Mouse (Mus musculus) heart, postnatal 0 days (tissue): ENCODE data around the gene Bglap. TPM values are rescaled to one million over a fixed set of nuclear protein-coding genes. Genes with fewer than 3 reads are reported as not detected.

Experiments used
- ATAC-seq: fragments of 200-750 bp; cut with Nextera tagmentation; 2 replicates; pipeline ENCODE4 v1.8.0; 2017; ENCODE audit warnings: low read depth, moderate number of reproducible peaks, moderate library complexity; ENCODE audit not compliant: insufficient read depth
- DNase-seq: peaks from one replicate; pipeline ENCODE4 v3.0.0-alpha.2; 2016; ENCODE audit warnings: low spot score
- H3K27ac ChIP-seq: fragments of 300-500 bp; sonication (generic); 2 replicates; pipeline ENCODE4 v1.5.1; 2014; ENCODE audit warnings: low read depth, mild to moderate bottlenecking
- H3K27me3 ChIP-seq: fragments of 300-500 bp; sonication (generic); 2 replicates; pipeline ENCODE4 v1.6.1; 2014; ENCODE audit warnings: low read length, mixed read lengths; ENCODE audit not compliant: control insufficient read depth, insufficient read depth
- H3K36me3 ChIP-seq: fragments of 300-500 bp; sonication (generic); replicated peaks from 2 replicates; pipeline ENCODE4 v1.6.1; 2014; ENCODE audit warnings: low read length, mixed read lengths; ENCODE audit not compliant: control insufficient read depth, insufficient read depth
- H3K4me1 ChIP-seq: fragments of 300-500 bp; sonication (generic); 2 replicates; pipeline ENCODE4 v1.6.1; 2014; ENCODE audit warnings: antibody characterized with exemption; ENCODE audit not compliant: control insufficient read depth, insufficient read depth
- H3K4me2 ChIP-seq: fragments of 300-500 bp; sonication (generic); 2 replicates; pipeline ENCODE4 v1.6.1; 2014; ENCODE audit warnings: low read depth, mild to moderate bottlenecking, low read length, moderate library complexity
- H3K4me3 ChIP-seq: fragments of 300-500 bp; sonication (generic); 2 replicates; pipeline ENCODE4 v1.5.1; 2014; ENCODE audit warnings: low read depth, low read length
- H3K9ac ChIP-seq: fragments of 300-500 bp; sonication (generic); replicated peaks from 2 replicates; pipeline ENCODE4 v1.6.1; 2014; ENCODE audit warnings: low read depth, low read length, mixed read lengths
- H3K9me3 ChIP-seq: fragments of 300-500 bp; sonication (generic); replicated peaks from 2 replicates; pipeline ENCODE4 v1.6.1; 2016; ENCODE audit warnings: low read length; ENCODE audit not compliant: control insufficient read depth
- CTCF ChIP-seq: IDR thresholded peaks from 2 replicates; pipeline ENCODE4 v1.5.1; 2016; ENCODE audit warnings: antibody characterized with exemption, control low read depth, low read depth
- EP300 ChIP-seq: IDR thresholded peaks from 2 replicates; pipeline ENCODE4 v1.6.1; 2016; ENCODE audit warnings: antibody characterized with exemption, low read depth
- WGBS: fragments of 180-500 bp; shearing (Covaris S2); extraction: QIAGEN DNeasy Blood & Tissue Kit; methylation state at CpG from one replicate; pipeline ENCODE4 v1.1.7; 2014; 5-methylcytosine and 5-hydroxymethylcytosine counted together
- polyA plus RNA-seq: library from polyadenylated mRNA; unstranded; fragments of >200 nt; fragmentation: Nextera tagmentation; extraction: Ambion mirVana; gene quantifications from 2 replicates; pipeline ENCODE4 v1.2.1, GENCODE M21; 2015
- total RNA-seq: library from RNA; depleted of rRNA; stranded (reverse); fragments of >200 nt; gene quantifications from 2 replicates; pipeline ENCODE4 v1.2.3, GENCODE M21; 2014; ENCODE audit warnings: low replicate concordance

Gene Bglap
- total and polyA plus RNA-seq, 2 experiments from 2014 or later: not detected

DNA sequence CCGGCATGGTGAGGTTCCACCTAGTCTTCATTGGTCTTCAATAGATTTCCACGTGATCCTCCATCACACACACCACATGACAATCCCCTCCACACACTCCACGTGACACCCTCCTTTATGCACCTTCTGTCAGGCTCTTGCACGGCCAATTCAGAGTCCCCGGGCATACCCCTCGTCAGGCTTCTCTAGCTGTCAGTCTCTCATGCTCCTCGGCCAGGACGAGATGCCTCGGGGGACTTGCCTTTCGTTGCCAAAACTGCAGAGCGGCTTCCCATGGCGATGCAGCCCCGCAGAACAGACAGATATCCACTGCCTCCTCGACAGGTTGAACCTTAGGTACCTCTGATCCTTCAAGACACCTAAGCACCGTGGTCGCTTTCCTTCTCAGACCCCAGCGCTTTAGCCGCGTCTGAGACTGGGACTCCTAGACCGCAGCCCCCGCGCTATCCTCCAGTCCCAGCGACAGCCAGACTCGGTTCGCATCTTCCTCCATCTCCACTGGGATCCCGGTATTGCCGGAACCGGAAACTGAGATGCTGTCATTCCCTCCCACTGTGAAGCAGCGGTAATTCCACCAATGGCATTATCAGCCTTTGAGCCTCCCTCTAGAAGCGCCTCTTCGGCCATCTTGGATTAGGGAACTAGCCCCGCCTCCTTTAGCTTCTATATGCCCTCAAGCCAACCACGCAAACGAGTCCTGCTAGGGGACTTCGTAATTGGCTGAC lies 40.5 kb upstream of the Bglap start, which contains the start of gene Slc25a44:
Slc25a44 (minus strand) TSS at position 535 of the 725 bp plus-strand sequence.
- peaks cover 14% of the 10 kb centered on the region for H3K4me1 ChIP-seq
- H3K4me3 ChIP-seq: peak within 1 kb of the TSS; percentile 78
- no peaks in the 10 kb centered on the region for H3K9me3 ChIP-seq
- H3K36me3 ChIP-seq: peaks cover 18% of the 10 kb centered on the region
- peak within 1 kb of the TSS; percentile 40 for H3K27ac ChIP-seq
- DNase-seq (peak; percentile 99), ATAC-seq (peak; percentile 99)
- no peaks in the 10 kb centered on the region for H3K27me3 ChIP-seq
- under 1% methylated on average over 35 of the region's 35 CpGs for WGBS
- H3K4me2 ChIP-seq: peak within 1 kb of the TSS; percentile 91
- TF ChIP-seq EP300: 0 out of 2 replicates have a peak, but pooled peaks have one; percentile 4
- no peak for TF ChIP-seq CTCF
- H3K9ac ChIP-seq: peak within 1 kb of the TSS; percentile 74

DNA sequence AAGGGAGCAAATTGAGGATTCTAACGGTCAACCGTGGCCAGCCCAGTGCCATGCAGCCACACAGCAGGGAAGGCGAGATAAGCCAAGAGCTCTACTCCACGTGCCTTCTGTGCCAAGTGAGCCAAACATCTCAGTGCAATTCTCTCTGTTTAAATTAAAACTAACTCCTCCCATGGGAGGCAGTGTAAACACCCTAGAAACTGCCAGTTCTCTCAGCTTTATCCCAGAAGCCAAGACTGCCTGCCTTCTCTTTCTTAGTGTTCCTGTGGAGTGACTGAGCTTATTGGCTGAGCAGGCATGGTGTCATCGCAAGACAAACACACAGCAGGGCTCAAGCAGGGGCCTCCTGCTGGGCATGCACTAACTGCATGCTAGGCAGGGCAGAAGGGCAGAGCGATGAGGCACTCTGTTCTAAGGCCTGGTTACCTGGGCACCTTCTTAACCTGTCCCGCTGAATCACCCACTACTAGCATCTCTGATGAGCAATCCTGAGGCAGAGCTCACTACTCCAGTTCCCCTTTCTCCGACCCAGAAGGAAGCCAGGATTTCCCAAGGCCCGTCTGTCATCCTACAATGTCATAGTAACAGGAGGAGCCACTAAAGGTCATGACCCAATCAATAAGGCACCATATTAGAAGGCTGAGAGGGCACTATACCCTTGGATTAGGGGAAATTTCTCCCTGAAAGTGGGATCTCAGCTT lies 37.9 kb upstream of the Bglap start:
- no peak for ATAC-seq
- Histone ChIP-seq H3K4me2 (no peak overlapping the region), H3K36me3 (peaks cover 42% of the 10 kb centered on the region), H3K4me1 (peaks cover 14% of the 10 kb centered on the region), H3K27me3 (no peaks in the 10 kb centered on the region), H3K9me3 (no peaks in the 10 kb centered on the region), H3K4me3 (no peak overlapping the region), H3K9ac (no peak overlapping the region), H3K27ac (no peak overlapping the region)
- no peak for TF ChIP-seq CTCF
- TF ChIP-seq EP300: no peak
- 38% methylated on average over 9 of the region's 9 CpGs for WGBS
- no peak for DNase-seq

DNA sequence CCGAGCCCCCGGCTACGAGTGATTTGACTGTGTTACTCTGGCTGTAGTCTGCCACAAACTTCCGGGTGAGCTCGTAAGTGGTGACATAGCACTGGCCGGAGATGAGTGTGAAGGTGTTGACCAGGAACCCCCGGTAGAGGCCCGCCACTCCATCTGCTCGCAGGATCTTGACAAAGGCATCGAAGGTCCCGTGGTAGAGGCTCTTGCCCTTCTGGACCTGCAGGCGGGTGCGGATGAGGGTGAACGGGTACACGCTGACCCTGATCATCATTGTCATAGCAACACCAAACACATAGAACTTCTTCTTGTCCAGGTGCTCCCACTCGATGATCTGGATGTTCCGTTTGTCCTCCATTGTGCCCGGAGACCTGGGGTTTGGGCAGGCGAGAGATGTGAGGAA lies 36.5 kb upstream of the Bglap start:
- peaks cover 55% of the 10 kb centered on the region for H3K36me3 ChIP-seq
- H3K4me2 ChIP-seq: no peak overlapping the region
- DNase-seq (no peak), ATAC-seq (no peak)
- no peaks in the 10 kb centered on the region for H3K27me3 ChIP-seq
- H3K4me1 ChIP-seq: peaks cover 14% of the 10 kb centered on the region
- 92% methylated on average over 19 of the region's 19 CpGs for WGBS
- no peak overlapping the region for H3K27ac ChIP-seq
- no peak for TF ChIP-seq CTCF
- TF ChIP-seq EP300: no peak
- no peaks in the 10 kb centered on the region for H3K9me3 ChIP-seq
- H3K9ac ChIP-seq: no peak overlapping the region
- H3K4me3 ChIP-seq: no peak overlapping the region

DNA sequence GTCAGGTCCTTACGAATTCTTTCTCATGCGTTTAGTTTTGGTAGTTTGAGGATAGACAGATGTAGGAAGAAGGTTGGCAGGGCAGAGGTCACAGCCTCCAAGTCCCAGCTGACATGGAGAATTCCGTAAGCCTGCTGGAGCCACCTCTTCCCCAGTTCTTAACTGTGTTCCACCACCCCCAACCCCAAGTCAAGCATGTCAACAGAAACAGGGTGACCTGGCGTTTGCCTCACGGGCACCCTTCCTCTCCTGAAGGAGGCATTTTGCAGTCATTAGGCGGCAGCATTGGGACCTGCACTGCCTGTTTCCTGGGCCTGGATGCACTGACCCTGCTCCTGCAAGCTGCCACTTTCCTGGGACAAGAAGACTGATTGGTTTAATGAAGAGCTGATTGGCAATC lies 33.8 kb upstream of the Bglap start:
- no peak overlapping the region for H3K4me2 ChIP-seq
- ATAC-seq (no peak), DNase-seq (no peak)
- H3K36me3 ChIP-seq: peaks cover 66% of the 10 kb centered on the region
- H3K27ac ChIP-seq: no peak overlapping the region
- TF ChIP-seq EP300: no peak
- no peak for TF ChIP-seq CTCF
- H3K4me1 ChIP-seq: no peaks in the 10 kb centered on the region
- H3K27me3 ChIP-seq: no peaks in the 10 kb centered on the region
- no peak overlapping the region for H3K4me3 ChIP-seq
- WGBS: 72% methylated on average over 6 of the region's 6 CpGs
- H3K9me3 ChIP-seq: no peaks in the 10 kb centered on the region
- H3K9ac ChIP-seq: no peak overlapping the region

DNA sequence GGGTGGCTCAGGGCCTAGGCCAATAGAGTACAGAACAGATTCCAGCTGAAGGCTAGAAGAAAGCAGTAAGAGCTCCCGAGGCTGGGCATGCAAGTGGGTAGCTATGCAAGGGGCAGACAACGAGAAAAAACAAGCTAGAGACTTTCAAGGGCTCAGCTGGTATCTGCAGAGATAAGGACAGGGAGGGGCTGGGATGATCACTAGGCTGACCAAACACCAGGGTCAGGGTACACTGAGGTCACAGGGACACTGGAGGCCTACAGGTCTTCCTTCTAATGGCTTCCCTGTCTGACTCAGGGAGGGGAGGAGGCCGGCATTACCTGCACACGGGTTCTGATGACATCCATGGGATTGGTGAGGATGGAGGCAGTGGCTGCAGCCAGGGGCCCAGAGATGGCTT lies 31.4 kb upstream of the Bglap start:
- 50% methylated on average over 4 of the region's 4 CpGs for WGBS
- ATAC-seq: no peak
- peaks cover 66% of the 10 kb centered on the region for H3K36me3 ChIP-seq
- no peak overlapping the region for H3K4me3 ChIP-seq
- H3K4me2 ChIP-seq: no peak overlapping the region
- peaks cover 10% of the 10 kb centered on the region; the same call in 1 of the 2 replicates for H3K4me1 ChIP-seq
- no peak for TF ChIP-seq CTCF
- no peak for TF ChIP-seq EP300
- H3K27me3 ChIP-seq: no peaks in the 10 kb centered on the region
- no peak overlapping the region for H3K27ac ChIP-seq
- no peak overlapping the region for H3K9ac ChIP-seq
- H3K9me3 ChIP-seq: no peaks in the 10 kb centered on the region
- DNase-seq: no peak
